ENCODE assay signal across 8 mouse cellular contexts in genomic region chr19:8871267-8872186, GRCm38 (mm10). TPM values are rescaled to one million over a fixed set of nuclear protein-coding genes. Genes with fewer than 3 reads are reported as not detected.
A peak's percentile ranks its signal among the peaks of the same experiment; 100 is the strongest.
DNase-seq lines count a peak whose midpoint lies in the region; ATAC-seq and TF ChIP-seq lines count a peak whose summit lies in the region.

Gene Ubxn1 (plus strand): TSS chr19:8871496.

- peak within 1 kb of the TSS; percentile 99 for H3K4me3 ChIP-seq in forebrain, embryonic 10.5 days
- H3K4me3 ChIP-seq in heart, embryonic 15.5 days = peak within 1 kb of the TSS; percentile 83
- peak within 1 kb of the TSS; percentile 81 to 97 for H3K4me3 ChIP-seq in liver, embryonic 14.5 days (ENCODE audit: insufficient read depth in 1 of 2, low read depth in 2 of 2, low read length in 2 of 2)
- H3K4me3 ChIP-seq in neural tube, embryonic 11.5 days (ENCODE audit: low read depth, low read length) = peak within 1 kb of the TSS; percentile 100
- H3K4me3 ChIP-seq in stomach, postnatal 0 days (ENCODE audit: low read depth, low read length) = peak within 1 kb of the TSS; percentile 98

- peak within 1 kb of the TSS; percentile 96 for H3K9ac ChIP-seq in heart, embryonic 15.5 days
- peak within 1 kb of the TSS; percentile 98 for H3K9ac ChIP-seq in liver, embryonic 14.5 days (replicated peaks)
- H3K9ac ChIP-seq in neural tube, embryonic 11.5 days (ENCODE audit: low read length) = peak within 1 kb of the TSS; percentile 93
- H3K9ac ChIP-seq in stomach, postnatal 0 days (ENCODE audit: low read length) = peak within 1 kb of the TSS; percentile 96

- TF ChIP-seq EP300 in liver, embryonic 14.5 days (IDR thresholded peaks at IDR 0.05; ENCODE audit: low read depth) = peak; percentile 42
- TF ChIP-seq EP300 in stomach, postnatal 0 days (optimal IDR thresholded peaks at IDR 0.05) = peak; percentile 83

- no peaks in the 10 kb centered on the region for H3K27me3 ChIP-seq in forebrain, embryonic 10.5 days (ENCODE audit: poor library complexity, severe bottlenecking)
- no peaks in the 10 kb centered on the region for H3K27me3 ChIP-seq in heart, embryonic 15.5 days
- H3K27me3 ChIP-seq in liver, embryonic 14.5 days (ENCODE audit: control insufficient read depth, insufficient read depth, low read length) = no peaks in the 10 kb centered on the region
- no peaks in the 10 kb centered on the region for H3K27me3 ChIP-seq in neural tube, embryonic 11.5 days (ENCODE audit: control insufficient read depth, insufficient read depth, low read length)
- H3K27me3 ChIP-seq in stomach, postnatal 0 days (ENCODE audit: control insufficient read depth, insufficient read depth, low read length) = no peaks in the 10 kb centered on the region

- under 1% methylated on average over 59 of the region's 59 CpGs for WGBS in forebrain, embryonic 10.5 days
- under 1% methylated on average over 57 of the region's 59 CpGs for WGBS in heart, embryonic 15.5 days
- under 1% methylated on average over 58 of the region's 59 CpGs for WGBS in liver, embryonic 14.5 days (ENCODE audit: insufficient replicate concordance)
- under 1% methylated on average over 59 of the region's 59 CpGs for WGBS in neural tube, embryonic 11.5 days
- WGBS in stomach, postnatal 0 days = under 1% methylated on average over 56 of the region's 59 CpGs

- no peaks in the 10 kb centered on the region for H3K9me3 ChIP-seq in forebrain, embryonic 10.5 days
- H3K9me3 ChIP-seq in heart, embryonic 15.5 days (replicated peaks) = no peaks in the 10 kb centered on the region
- H3K9me3 ChIP-seq in liver, embryonic 14.5 days (ENCODE audit: control insufficient read depth, low read length) = no peaks in the 10 kb centered on the region
- H3K9me3 ChIP-seq in neural tube, embryonic 11.5 days (ENCODE audit: control insufficient read depth, low read length) = no peaks in the 10 kb centered on the region
- H3K9me3 ChIP-seq in stomach, postnatal 0 days (ENCODE audit: control insufficient read depth, low read length) = no peaks in the 10 kb centered on the region

- H3K4me2 ChIP-seq in heart, embryonic 15.5 days = peak within 1 kb of the TSS; percentile 87
- peak within 1 kb of the TSS; percentile 70 for H3K4me2 ChIP-seq in liver, embryonic 14.5 days (ENCODE audit: low read depth)
- H3K4me2 ChIP-seq in neural tube, embryonic 11.5 days (ENCODE audit: low read depth) = peak within 1 kb of the TSS; percentile 72
- H3K4me2 ChIP-seq in stomach, postnatal 0 days (replicated peaks; ENCODE audit: low read depth) = peak within 1 kb of the TSS; percentile 93

- peak; percentile 89 to 95 for DNase-seq in CD8-positive naive resting alpha-beta T cell, adult 2 months (ENCODE audit: low read depth in 2 of 2, low spot score in 2 of 2)
- DNase-seq in c-Kit-positive CD71-negative TER-119-negative erythroid progenitor cells, embryonic 14.5 days (ENCODE audit: low read depth) = peak; percentile 94
- DNase-seq in forebrain, embryonic 10.5 days (ENCODE audit: extremely low spot score, low spot score) = peak; percentile 96
- peak; percentile 97 to 99 for DNase-seq in kidney, postnatal 25 days
- peak; percentile 94 to 96 (median 95) for DNase-seq in liver, embryonic 14.5 days (ENCODE audit: low read depth in 3 of 3, low spot score in 3 of 3)
- peak; percentile 95 for DNase-seq in neural tube, embryonic 11.5 days (ENCODE audit: low spot score)
- DNase-seq in stomach, postnatal 0 days (ENCODE audit: low spot score) = peak; percentile 97

- peak within 1 kb of the TSS; percentile 93 for H3K27ac ChIP-seq in forebrain, embryonic 10.5 days
- peak within 1 kb of the TSS; percentile 80 for H3K27ac ChIP-seq in heart, embryonic 15.5 days
- peak within 1 kb of the TSS; percentile 81 for H3K27ac ChIP-seq in liver, embryonic 14.5 days
- peak within 1 kb of the TSS; percentile 70 for H3K27ac ChIP-seq in neural tube, embryonic 11.5 days (ENCODE audit: low read depth, low read length)
- peak within 1 kb of the TSS; percentile 96 for H3K27ac ChIP-seq in stomach, postnatal 0 days (replicated peaks)

- no peak for TF ChIP-seq CTCF in liver, embryonic 14.5 days (IDR thresholded peaks at IDR 0.05; ENCODE audit: low read depth)
- TF ChIP-seq CTCF in stomach, postnatal 0 days (IDR thresholded peaks at IDR 0.05; ENCODE audit: low read depth) = no peak

- H3K36me3 ChIP-seq in forebrain, embryonic 10.5 days (replicated peaks) = peaks cover 36% of the 10 kb centered on the region
- peaks cover 33% of the 10 kb centered on the region for H3K36me3 ChIP-seq in heart, embryonic 15.5 days
- peaks cover 25% of the 10 kb centered on the region for H3K36me3 ChIP-seq in liver, embryonic 14.5 days (replicated peaks; ENCODE audit: control insufficient read depth, insufficient read depth, low read depth)
- H3K36me3 ChIP-seq in neural tube, embryonic 11.5 days (ENCODE audit: control insufficient read depth, insufficient read depth, low read length) = peaks cover 14% of the 10 kb centered on the region
- H3K36me3 ChIP-seq in stomach, postnatal 0 days (ENCODE audit: control insufficient read depth, insufficient read depth, low read length) = peaks cover 23% of the 10 kb centered on the region

- peaks cover 14% of the 10 kb centered on the region for H3K4me1 ChIP-seq in forebrain, embryonic 10.5 days
- peaks cover 9% of the 10 kb centered on the region for H3K4me1 ChIP-seq in heart, embryonic 15.5 days (replicated peaks)
- peaks cover 9 to 10% of the 10 kb centered on the region in 2 experiments for H3K4me1 ChIP-seq in liver, embryonic 14.5 days (replicated peaks; ENCODE audit: control insufficient read depth in 2 of 2, insufficient read depth in 2 of 2, low read length in 1 of 2)
- H3K4me1 ChIP-seq in neural tube, embryonic 11.5 days (ENCODE audit: control insufficient read depth, insufficient read depth, low read length) = peaks cover 6% of the 10 kb centered on the region
- 0 out of 2 replicates have a peak, but pooled peaks cover 6% of the 10 kb centered on the region for H3K4me1 ChIP-seq in stomach, postnatal 0 days (replicated peaks; ENCODE audit: control insufficient read depth, insufficient read depth)

- peak; percentile 96 for ATAC-seq in heart, embryonic 15.5 days (replicated peaks; ENCODE audit: insufficient number of reproducible peaks, insufficient read depth, low FRiP score, low read depth)
- peak; percentile 97 for ATAC-seq in liver, embryonic 14.5 days (ENCODE audit: insufficient read depth)
- ATAC-seq in neural tube, embryonic 11.5 days (ENCODE audit: insufficient read depth, low FRiP score, low TSS enrichment) = peak; percentile 98
- peak; percentile 93 for ATAC-seq in stomach, postnatal 0 days (ENCODE audit: low FRiP score, low TSS enrichment)

RNA-seq across cellular contexts. Expression of gene Ubxn1, which starts in this region (rescaled TPM):
- 208 and 212 TPM in 2 replicates for polyA plus RNA-seq in forebrain, embryonic 10.5 days (2016; fragmentation: Nextera tagmentation; extraction: Ambion mirVana)
- polyA plus RNA-seq in heart, embryonic 15.5 days (2015; fragmentation: Nextera tagmentation; extraction: Ambion mirVana) = 120 and 127 TPM in 2 replicates
- polyA plus RNA-seq in liver, embryonic 14.5 days (2012; rRNA removed) = 32.0 and 61.2 TPM in 2 replicates
- polyA plus RNA-seq in liver, embryonic 14.5 days (2014; fragmentation: Nextera tagmentation; extraction: Ambion mirVana) = 87.3 and 92.4 TPM in 2 replicates
- polyA plus RNA-seq in neural tube, embryonic 11.5 days (2014; fragmentation: Nextera tagmentation; extraction: Ambion mirVana) = 182 and 186 TPM in 2 replicates
- polyA plus RNA-seq in stomach, postnatal 0 days (2015; fragmentation: Nextera tagmentation; extraction: Ambion mirVana) = 195 TPM in 2 replicates

Comparison
In these comparisons a context has a peak if more than half of its experiments do, and no peak if none do; other contexts are left out.
1. Peak in every context shown above with its lines: DNase-seq, ATAC-seq, H3K4me3 ChIP-seq and H3K27ac ChIP-seq.